Mouse (Mus musculus) hindbrain, embryonic 14.5 days (tissue): Measurements from ENCODE around the gene Loxl1. TPM values are rescaled to one million over a fixed set of nuclear protein-coding genes. Genes with fewer than 3 reads are reported as not detected.
"Not testable (repeated sequence)": the region's sequence is repeated elsewhere in the genome, so short reads cannot be mapped to it uniquely, and the experiment has no call there.

ENCODE experiments used
- ATAC-seq: fragments of 200-750 bp; cut with Nextera tagmentation; 2 replicates; pipeline ENCODE4 v1.8.0; 2017; ENCODE audit warnings: moderate number of reproducible peaks, mild to moderate bottlenecking, moderate TSS enrichment, moderate library complexity; ENCODE audit not compliant: low FRiP score
- DNase-seq: peaks from one replicate; pipeline ENCODE4 v3.0.0-alpha.2; 2015; ENCODE audit warnings: low spot score
- H3K27ac ChIP-seq: fragments of 300-500 bp; sonication (generic); 2 replicates; pipeline ENCODE4 v1.5.1; 2014; ENCODE audit warnings: mild to moderate bottlenecking, moderate library complexity
- H3K27me3 ChIP-seq: fragments of 300-500 bp; sonication (generic); 2 replicates; pipeline ENCODE4 v1.6.1; 2014; ENCODE audit warnings: mild to moderate bottlenecking, low read length, mixed read lengths; ENCODE audit not compliant: control insufficient read depth, insufficient read depth
- H3K36me3 ChIP-seq: fragments of 300-500 bp; sonication (generic); replicated peaks from 2 replicates; pipeline ENCODE4 v1.6.1; 2014; ENCODE audit not compliant: control insufficient read depth, insufficient read depth
- H3K4me1 ChIP-seq: fragments of 300-500 bp; sonication (generic); replicated peaks from 2 replicates; pipeline ENCODE4 v1.6.1; 2014; ENCODE audit warnings: antibody characterized with exemption, low read length, mixed read lengths; ENCODE audit not compliant: control insufficient read depth, insufficient read depth
- H3K4me2 ChIP-seq: fragments of 300-500 bp; sonication (generic); replicated peaks from 2 replicates; pipeline ENCODE4 v1.6.1; 2014; ENCODE audit warnings: mild to moderate bottlenecking, moderate library complexity
- H3K4me3 ChIP-seq: fragments of 300-500 bp; sonication (generic); replicated peaks from 2 replicates; pipeline ENCODE4 v1.5.1; 2014; ENCODE audit warnings: mild to moderate bottlenecking, low read length
- H3K9ac ChIP-seq: fragments of 300-500 bp; sonication (generic); 2 replicates; pipeline ENCODE4 v1.6.1; 2014
- H3K9me3 ChIP-seq: fragments of 300-500 bp; sonication (generic); 2 replicates; pipeline ENCODE4 v1.6.1; 2016; ENCODE audit warnings: low read length; ENCODE audit not compliant: control insufficient read depth
- WGBS: fragments of 180-500 bp; shearing (Covaris S2); extraction: QIAGEN DNeasy Blood & Tissue Kit; methylation state at CpG from one replicate; pipeline ENCODE4 v1.1.7; 2014; 5-methylcytosine and 5-hydroxymethylcytosine counted together
- polyA plus RNA-seq: library from polyadenylated mRNA; unstranded; fragments of >200 nt; fragmentation: Nextera tagmentation; extraction: Ambion mirVana; gene quantifications from 2 replicates; pipeline ENCODE4 v1.2.1, GENCODE M21; 2014

Loxl1 gene
- polyA plus RNA-seq, 1 experiment from 2014 or later: 9.6 TPM

DNA sequence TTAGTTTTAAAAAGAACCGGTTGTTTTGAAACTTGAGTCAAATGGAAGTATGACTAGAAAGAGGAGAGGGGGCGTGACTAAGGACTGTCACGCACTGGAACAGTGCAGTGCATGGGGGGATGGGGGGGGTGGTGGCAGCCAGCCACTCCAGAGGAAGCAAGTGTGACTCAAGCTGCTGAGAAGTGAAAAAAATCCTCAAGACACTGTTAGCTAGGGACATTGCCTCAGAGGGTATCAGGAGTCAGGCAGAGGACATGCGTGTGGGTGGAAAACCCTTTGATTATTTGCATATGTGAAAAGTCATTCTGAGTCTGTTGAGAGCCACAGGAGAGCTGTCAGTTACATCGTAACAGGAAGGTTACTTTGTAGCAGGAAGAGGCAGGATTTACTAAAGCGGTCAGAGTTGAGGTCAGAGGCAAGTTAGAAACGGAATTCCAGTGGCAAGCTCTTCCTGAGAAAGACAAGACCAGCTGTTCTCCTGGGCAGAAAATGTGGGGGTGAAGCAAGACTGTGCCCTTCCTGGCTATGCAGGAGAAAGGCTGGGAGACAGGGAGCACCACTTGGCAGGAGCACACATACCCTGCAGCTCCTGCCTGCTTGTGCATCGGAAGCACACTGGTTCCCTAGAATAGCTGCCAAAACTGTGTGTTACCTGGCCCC lies 37.7 kb downstream of the Loxl1 start:
- no peaks in the 10 kb centered on the region for H3K9me3 ChIP-seq
- no peaks in the 10 kb centered on the region for H3K4me1 ChIP-seq
- H3K27me3 ChIP-seq: no peaks in the 10 kb centered on the region
- H3K4me2 ChIP-seq: no peak overlapping the region
- no peak overlapping the region for H3K4me3 ChIP-seq
- ATAC-seq (no peak), DNase-seq (no peak)
- H3K27ac ChIP-seq: peak overlapping the region; percentile 27; the same call in 1 of the 2 replicates
- WGBS: 38% methylated on average over 8 of the region's 8 CpGs
- no peak overlapping the region for H3K9ac ChIP-seq
- no peaks in the 10 kb centered on the region for H3K36me3 ChIP-seq

- no peaks in the 10 kb centered on the region for H3K4me1 ChIP-seq
- no peak for DNase-seq
- no peak overlapping the region for H3K4me2 ChIP-seq
- no peaks in the 10 kb centered on the region for H3K36me3 ChIP-seq
- no peak overlapping the region for H3K4me3 ChIP-seq
- no peak for ATAC-seq
- H3K9ac ChIP-seq: no peak overlapping the region
- 49% methylated on average over 3 of the region's 3 CpGs for WGBS
- no peaks in the 10 kb centered on the region for H3K27me3 ChIP-seq
- no peak overlapping the region for H3K27ac ChIP-seq
- no peaks in the 10 kb centered on the region for H3K9me3 ChIP-seq
Measured at GRCm38 (mm10) chr9:58274626-58275025, 38.4 kb downstream of the Loxl1 start.

- H3K36me3 ChIP-seq: no peaks in the 10 kb centered on the region
- H3K27ac ChIP-seq: no peak overlapping the region
- DNase-seq (no peak), ATAC-seq (no peak)
- no peak overlapping the region for H3K4me3 ChIP-seq
- no peaks in the 10 kb centered on the region for H3K27me3 ChIP-seq
- no peaks in the 10 kb centered on the region for H3K4me1 ChIP-seq
- no peak overlapping the region for H3K4me2 ChIP-seq
- H3K9me3 ChIP-seq: no peaks in the 10 kb centered on the region
- 84% methylated on average over 7 of the region's 7 CpGs for WGBS
- H3K9ac ChIP-seq: no peak overlapping the region
Measured at GRCm38 (mm10) chr9:58274101-58274604, 38.8 kb downstream of the Loxl1 start.

- Histone ChIP-seq H3K36me3 (no peaks in the 10 kb centered on the region), H3K4me2 (no peak overlapping the region), H3K27me3 (no peaks in the 10 kb centered on the region), H3K9ac (no peak overlapping the region), H3K27ac (no peak overlapping the region), H3K9me3 (no peaks in the 10 kb centered on the region), H3K4me1 (no peaks in the 10 kb centered on the region), H3K4me3 (no peak overlapping the region)
- DNase-seq (no peak), ATAC-seq (no peak)
- WGBS: 76% methylated on average over 9 of the region's 9 CpGs
Measured at GRCm38 (mm10) chr9:58272855-58273254, 40.1 kb downstream of the Loxl1 start.

DNA sequence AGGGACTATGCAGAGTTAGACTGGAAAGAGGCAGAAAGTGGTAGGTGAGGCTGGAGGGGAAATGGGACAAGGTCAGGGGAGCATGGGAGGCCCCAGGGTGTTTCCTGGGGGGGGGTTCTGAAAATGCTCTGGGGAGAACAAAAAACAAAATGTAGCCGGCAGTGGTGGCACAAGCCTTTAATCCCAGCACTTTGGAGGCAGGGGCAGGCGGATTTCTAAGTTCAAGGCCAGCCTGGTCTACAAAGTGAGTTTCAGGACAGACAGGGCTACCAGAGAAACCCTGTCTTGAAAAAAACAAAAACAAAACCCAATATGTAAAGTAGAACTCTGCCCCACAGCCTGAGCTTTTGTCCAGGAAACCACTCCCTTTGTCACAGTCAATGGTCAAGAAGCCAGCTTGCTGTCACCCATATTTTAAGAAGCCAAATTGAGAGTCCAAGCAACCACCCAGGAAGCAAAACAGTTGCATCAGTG lies 40.9 kb downstream of the Loxl1 start:
- Histone ChIP-seq H3K27me3 (no peaks in the 10 kb centered on the region), H3K4me1 (no peaks in the 10 kb centered on the region), H3K4me2 (no peak overlapping the region), H3K27ac (no peak overlapping the region), H3K36me3 (no peaks in the 10 kb centered on the region), H3K9ac (no peak overlapping the region), H3K4me3 (no peak overlapping the region), H3K9me3 (no peaks in the 10 kb centered on the region)
- WGBS: 67% methylated on average over 2 of the region's 2 CpGs
- DNase-seq (no peak), ATAC-seq (no peak)

DNA sequence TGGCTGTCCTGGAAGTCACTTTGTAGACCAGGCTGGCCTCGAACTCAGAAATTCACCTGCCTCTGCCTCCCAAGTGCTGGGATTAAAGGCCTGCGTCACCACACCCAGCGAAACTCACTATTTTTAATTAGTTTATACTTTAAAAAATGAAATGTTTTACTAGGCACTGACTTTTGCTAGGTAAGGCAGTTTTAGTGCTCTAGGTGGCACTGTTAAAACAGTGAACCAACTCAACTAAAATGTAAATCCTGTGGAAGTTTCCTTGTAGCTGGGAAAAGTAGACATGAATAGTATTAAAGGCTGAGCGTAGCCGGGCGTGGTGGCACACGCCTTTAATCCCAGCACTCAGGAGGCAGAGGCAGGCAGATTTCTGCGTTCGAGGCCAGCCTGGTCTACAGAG lies 41.4 kb downstream of the Loxl1 start:
- not testable (repeated sequence) for H3K27me3 ChIP-seq, H3K36me3 ChIP-seq, DNase-seq, H3K27ac ChIP-seq, H3K4me1 ChIP-seq, H3K9ac ChIP-seq, H3K4me2 ChIP-seq, H3K4me3 ChIP-seq, ATAC-seq, H3K9me3 ChIP-seq
- WGBS: 91% methylated on average over 9 of the region's 9 CpGs

- 96% methylated on average over 3 of the region's 3 CpGs for WGBS
Measured at GRCm38 (mm10) chr9:58271109-58271508, 41.9 kb downstream of the Loxl1 start.

DNA sequence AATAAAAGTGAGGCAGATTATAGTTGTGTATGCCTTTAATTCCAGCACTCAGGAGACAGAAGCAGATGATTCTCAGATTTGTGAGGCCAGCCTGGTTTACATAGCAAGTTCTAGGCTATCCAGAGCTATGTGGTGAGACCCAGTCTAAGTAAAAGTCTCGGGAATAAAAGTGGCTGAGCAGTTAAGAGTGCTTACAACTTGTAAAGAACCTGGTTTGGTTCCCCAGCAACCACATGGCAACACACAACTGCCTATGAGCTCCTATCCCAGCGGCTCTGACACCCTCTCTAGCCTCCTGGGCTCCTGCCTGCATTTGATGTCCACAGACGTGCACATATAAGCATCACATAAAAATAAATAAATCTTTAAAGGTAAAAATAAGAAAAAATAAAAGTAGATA lies 42.9 kb downstream of the Loxl1 start:
- no peak overlapping the region for H3K9ac ChIP-seq
- 74% methylated on average over 3 of the region's 3 CpGs for WGBS
- no peak overlapping the region for H3K4me3 ChIP-seq
- no peaks in the 10 kb centered on the region for H3K27me3 ChIP-seq
- ATAC-seq: no peak
- DNase-seq: no peak
- H3K36me3 ChIP-seq: no peaks in the 10 kb centered on the region
- no peak overlapping the region for H3K27ac ChIP-seq
- no peaks in the 10 kb centered on the region for H3K4me1 ChIP-seq
- no peak overlapping the region for H3K4me2 ChIP-seq
- H3K9me3 ChIP-seq: no peaks in the 10 kb centered on the region

More at GRCm38 (mm10) chr9:58271109-58271508, 41.9 kb downstream of the Loxl1 start:
- H3K4me3 ChIP-seq: no peak overlapping the region
- H3K4me2 ChIP-seq: no peak overlapping the region
- no peak overlapping the region for H3K9ac ChIP-seq
- no peaks in the 10 kb centered on the region for H3K27me3 ChIP-seq
- no peak overlapping the region for H3K27ac ChIP-seq
- no peaks in the 10 kb centered on the region for H3K9me3 ChIP-seq
- no peaks in the 10 kb centered on the region for H3K36me3 ChIP-seq
- no peaks in the 10 kb centered on the region for H3K4me1 ChIP-seq
- ATAC-seq (no peak), DNase-seq (no peak)

DNA sequence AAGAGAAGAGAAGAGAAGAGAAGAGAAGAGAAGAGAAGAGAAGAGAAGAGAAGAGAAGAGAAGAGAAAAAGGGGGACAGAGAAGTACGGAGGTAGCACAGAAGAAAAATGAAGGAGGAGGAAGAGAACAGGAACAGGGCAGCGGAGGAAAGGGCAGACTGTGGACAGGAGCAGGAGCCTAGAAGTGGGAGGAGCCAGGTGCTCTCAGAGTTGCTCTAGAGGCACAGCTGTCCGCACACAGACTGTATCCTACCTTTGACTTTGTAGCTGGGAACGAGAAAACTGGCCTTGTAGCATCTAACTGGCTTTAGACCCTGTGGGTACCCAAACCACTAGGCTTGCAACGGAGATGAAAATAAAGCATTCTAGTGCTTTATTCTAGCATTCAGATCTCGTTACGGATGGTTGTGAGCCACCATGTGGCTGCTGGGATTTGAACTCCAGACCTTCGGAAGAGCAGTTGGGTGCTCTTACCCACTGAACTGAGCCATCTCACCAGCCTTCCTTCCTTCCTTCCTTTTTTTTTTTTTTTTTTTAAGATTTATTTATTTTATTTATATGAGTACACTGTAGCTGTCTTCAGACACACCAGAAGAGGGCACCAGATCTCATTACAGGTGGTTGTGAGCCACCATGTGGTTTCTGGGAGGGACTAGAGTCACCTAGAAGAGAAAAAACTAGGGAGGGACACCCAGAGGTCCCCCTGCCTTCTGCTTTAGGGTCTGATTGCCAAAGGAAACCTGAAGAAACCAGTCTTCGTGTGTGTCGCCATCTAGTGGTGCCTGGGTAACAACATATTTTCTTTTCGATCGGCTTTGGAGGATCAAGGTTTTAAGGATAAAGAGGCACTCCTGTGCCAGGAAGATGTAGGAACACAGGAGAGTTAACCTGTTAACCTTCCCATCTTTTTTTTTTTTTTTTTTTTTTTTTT lies 44.3 kb downstream of the Loxl1 start:
- H3K4me1 ChIP-seq: no peaks in the 10 kb centered on the region
- H3K4me3 ChIP-seq: no peak overlapping the region
- H3K9me3 ChIP-seq: no peaks in the 10 kb centered on the region
- ATAC-seq (no peak), DNase-seq (peak; percentile 79)
- H3K4me2 ChIP-seq: no peak overlapping the region
- 61% methylated on average over 12 of the region's 12 CpGs for WGBS
- H3K27ac ChIP-seq: no peak overlapping the region
- no peak overlapping the region for H3K9ac ChIP-seq
- peaks cover 6% of the 10 kb centered on the region; the same call in 1 of the 2 replicates for H3K36me3 ChIP-seq
- no peaks in the 10 kb centered on the region for H3K27me3 ChIP-seq
